8 mouse cellular contexts compared by ENCODE assay signal in genomic region chr12:83950840-83951701, GRCm38 (mm10). TPM values are rescaled to one million over a fixed set of nuclear protein-coding genes. Genes with fewer than 3 reads are reported as not detected.
A peak's percentile ranks its signal among the peaks of the same experiment; 100 is the strongest.
DNase-seq lines count a peak whose midpoint lies in the region; ATAC-seq and TF ChIP-seq lines count a peak whose summit lies in the region.

No protein-coding gene starts in this region.

- peaks cover 32% of the 10 kb centered on the region for H3K4me1 ChIP-seq in embryonic facial prominence, embryonic 13.5 days
- H3K4me1 ChIP-seq in heart, embryonic 15.5 days (replicated peaks): peaks cover 27% of the 10 kb centered on the region
- H3K4me1 ChIP-seq in lung, postnatal 0 days (ENCODE audit: insufficient read depth, low read depth, low read length): 0 out of 2 replicates have a peak, but pooled peaks cover 5% of the 10 kb centered on the region

- no peaks in the 10 kb centered on the region for H3K27me3 ChIP-seq in embryonic facial prominence, embryonic 13.5 days
- H3K27me3 ChIP-seq in heart, embryonic 15.5 days: no peaks in the 10 kb centered on the region
- H3K27me3 ChIP-seq in lung, postnatal 0 days (replicated peaks; ENCODE audit: insufficient read depth, low read length): no peaks in the 10 kb centered on the region

- H3K27ac ChIP-seq in embryonic facial prominence, embryonic 13.5 days: peak overlapping the region; percentile 82
- peak overlapping the region; percentile 87 for H3K27ac ChIP-seq in heart, embryonic 15.5 days
- H3K27ac ChIP-seq in layer of hippocampus, adult 2 months: peak overlapping the region; percentile 93
- H3K27ac ChIP-seq in lung, postnatal 0 days (ENCODE audit: low read length): peak overlapping the region; percentile 84

- DNase-seq in ES-CJ7 (ENCODE audit: low read depth, low spot score): peak; percentile 24
- DNase-seq in adrenal gland, postnatal 25 days: peak; percentile 51
- peak in 1 of 2 experiments; percentile 54 for DNase-seq in layer of hippocampus, adult 2 months (ENCODE audit: low spot score in 2 of 2)
- DNase-seq in lung, postnatal 0 days (ENCODE audit: low spot score): no peak
- DNase-seq in retina, embryonic 14.5 days (ENCODE audit: low spot score): peak; percentile 47
- DNase-seq in adipocyte (ENCODE audit: low spot score): no peak

- H3K4me3 ChIP-seq in embryonic facial prominence, embryonic 13.5 days: peak overlapping the region; percentile 88
- H3K4me3 ChIP-seq in heart, embryonic 15.5 days: peak overlapping the region; percentile 96
- peak overlapping the region; percentile 70 for H3K4me3 ChIP-seq in layer of hippocampus, adult 2 months
- peak overlapping the region; percentile 78 for H3K4me3 ChIP-seq in lung, postnatal 0 days (ENCODE audit: low read depth, low read length)

- TF ChIP-seq EP300 in lung, postnatal 0 days (IDR thresholded peaks at IDR 0.05): no peak

- H3K4me2 ChIP-seq in embryonic facial prominence, embryonic 13.5 days: peak overlapping the region; percentile 93
- peak overlapping the region; percentile 99 for H3K4me2 ChIP-seq in heart, embryonic 15.5 days
- peak overlapping the region; percentile 98 for H3K4me2 ChIP-seq in lung, postnatal 0 days (replicated peaks; ENCODE audit: low read depth, low read length)

- peak; percentile 62 for ATAC-seq in embryonic facial prominence, embryonic 13.5 days (ENCODE audit: insufficient number of reproducible peaks, insufficient read depth, low FRiP score, low TSS enrichment, low read depth)
- peak; percentile 56 for ATAC-seq in heart, embryonic 15.5 days (replicated peaks; ENCODE audit: insufficient number of reproducible peaks, insufficient read depth, low FRiP score, low read depth)
- peak; percentile 36 for ATAC-seq in lung, postnatal 0 days

- H3K9ac ChIP-seq in embryonic facial prominence, embryonic 13.5 days: peak overlapping the region; percentile 87
- peak overlapping the region; percentile 87 for H3K9ac ChIP-seq in heart, embryonic 15.5 days
- peak overlapping the region; percentile 79 for H3K9ac ChIP-seq in lung, postnatal 0 days (replicated peaks; ENCODE audit: low read depth)

- peaks cover 34% of the 10 kb centered on the region for H3K36me3 ChIP-seq in embryonic facial prominence, embryonic 13.5 days
- no peaks in the 10 kb centered on the region for H3K36me3 ChIP-seq in heart, embryonic 15.5 days
- H3K36me3 ChIP-seq in lung, postnatal 0 days (ENCODE audit: insufficient read depth, low read length): no peaks in the 10 kb centered on the region

- no peak for TF ChIP-seq CTCF in layer of hippocampus, adult 2 months (conservative IDR thresholded peaks at IDR 0.05)
- no peak for TF ChIP-seq CTCF in lung, postnatal 0 days (IDR thresholded peaks at IDR 0.05)

- H3K9me3 ChIP-seq in embryonic facial prominence, embryonic 13.5 days: no peaks in the 10 kb centered on the region
- no peaks in the 10 kb centered on the region for H3K9me3 ChIP-seq in heart, embryonic 15.5 days (replicated peaks)
- no peaks in the 10 kb centered on the region for H3K9me3 ChIP-seq in lung, postnatal 0 days (ENCODE audit: low read length)

- 1% methylated on average over 97 of the region's 116 CpGs for WGBS in embryonic facial prominence, embryonic 13.5 days
- under 1% methylated on average over 115 of the region's 116 CpGs for WGBS in heart, embryonic 15.5 days
- WGBS in lung, postnatal 0 days: 1% methylated on average over 64 of the region's 116 CpGs

RNA-seq across cellular contexts. Expression of gene Riox1, which starts 0.7 kb away (rescaled TPM):
- 15.4 and 16.2 TPM in 2 replicates for total RNA-seq in adrenal gland, postnatal 25 days (2021)
- polyA plus RNA-seq in embryonic facial prominence, embryonic 13.5 days (2015; fragmentation: Nextera tagmentation; extraction: Ambion mirVana): 12.8 and 15.1 TPM in 2 replicates
- polyA plus RNA-seq in heart, embryonic 15.5 days (2015; fragmentation: Nextera tagmentation; extraction: Ambion mirVana): 7.9 and 10.2 TPM in 2 replicates
- 10 to 100 TPM; 15.0 to 15.7 TPM for total RNA-seq in layer of hippocampus, adult 2 months (2021)
- 11.7 and 11.9 TPM in 2 replicates for polyA plus RNA-seq in lung, postnatal 0 days (2015; fragmentation: Nextera tagmentation; extraction: Ambion mirVana)

RNA-seq across cellular contexts. Expression of gene Numb, which starts 29.3 kb away (rescaled TPM):
- total RNA-seq in adrenal gland, postnatal 25 days (2021): 47.5 and 52.1 TPM in 2 replicates
- 33.1 and 34.9 TPM in 2 replicates for polyA plus RNA-seq in embryonic facial prominence, embryonic 13.5 days (2015; fragmentation: Nextera tagmentation; extraction: Ambion mirVana)
- 28.0 and 29.5 TPM in 2 replicates for polyA plus RNA-seq in heart, embryonic 15.5 days (2015; fragmentation: Nextera tagmentation; extraction: Ambion mirVana)
- total RNA-seq in layer of hippocampus, adult 2 months (2021): 10 to 100 TPM; 26.7 to 38.7 TPM
- polyA plus RNA-seq in lung, postnatal 0 days (2015; fragmentation: Nextera tagmentation; extraction: Ambion mirVana): 52.6 and 57.8 TPM in 2 replicates

RNA-seq across cellular contexts. Expression of gene Heatr4, which starts 33.6 kb away (rescaled TPM):
- not detected in 2 replicates for total RNA-seq in adrenal gland, postnatal 25 days (2021)
- polyA plus RNA-seq in embryonic facial prominence, embryonic 13.5 days (2015; fragmentation: Nextera tagmentation; extraction: Ambion mirVana): not detected in 2 replicates
- polyA plus RNA-seq in heart, embryonic 15.5 days (2015; fragmentation: Nextera tagmentation; extraction: Ambion mirVana): not detected in 2 replicates
- not detected for total RNA-seq in layer of hippocampus, adult 2 months (2021)
- polyA plus RNA-seq in lung, postnatal 0 days (2015; fragmentation: Nextera tagmentation; extraction: Ambion mirVana): not detected in 2 replicates

RNA-seq across cellular contexts. Expression of gene Acot2, which starts 36.6 kb away (rescaled TPM):
- total RNA-seq in adrenal gland, postnatal 25 days (2021): 15.2 and 17.1 TPM in 2 replicates
- 20.8 and 22.9 TPM in 2 replicates for polyA plus RNA-seq in embryonic facial prominence, embryonic 13.5 days (2015; fragmentation: Nextera tagmentation; extraction: Ambion mirVana)
- 65.8 and 78.0 TPM in 2 replicates for polyA plus RNA-seq in heart, embryonic 15.5 days (2015; fragmentation: Nextera tagmentation; extraction: Ambion mirVana)
- 10 to 100 TPM; 16.2 to 18.1 TPM for total RNA-seq in layer of hippocampus, adult 2 months (2021)
- polyA plus RNA-seq in lung, postnatal 0 days (2015; fragmentation: Nextera tagmentation; extraction: Ambion mirVana): 79.7 and 99.8 TPM in 2 replicates

RNA-seq across cellular contexts. Expression of gene Acot1, which starts 58.2 kb away (rescaled TPM):
- total RNA-seq in adrenal gland, postnatal 25 days (2021): 6.3 and 7.7 TPM in 2 replicates
- polyA plus RNA-seq in embryonic facial prominence, embryonic 13.5 days (2015; fragmentation: Nextera tagmentation; extraction: Ambion mirVana): 44.9 and 45.4 TPM in 2 replicates
- polyA plus RNA-seq in heart, embryonic 15.5 days (2015; fragmentation: Nextera tagmentation; extraction: Ambion mirVana): 27.7 and 29.8 TPM in 2 replicates
- 10 to 100 TPM; 27.0 to 28.3 TPM for total RNA-seq in layer of hippocampus, adult 2 months (2021)
- polyA plus RNA-seq in lung, postnatal 0 days (2015; fragmentation: Nextera tagmentation; extraction: Ambion mirVana): 164 and 195 TPM in 2 replicates

Comparison
In these comparisons a context has a peak if more than half of its experiments do, and no peak if none do; other contexts are left out.
1. DNase-seq: peak in ES-CJ7 (single experiment), adrenal gland, postnatal 25 days (single experiment) and retina, embryonic 14.5 days (single experiment); none in lung, postnatal 0 days (single experiment) and adipocyte (single experiment).
2. Peak in every context shown above with its lines, with median percentiles within 50 percentile points of each other: ATAC-seq, H3K27ac ChIP-seq, H3K4me2 ChIP-seq, H3K4me3 ChIP-seq and H3K9ac ChIP-seq.